Mouse (Mus musculus) lung, postnatal 0 days (tissue): ENCODE results near the gene B630019K06Rik.

Experiments used
- CTCF ChIP-seq: IDR thresholded peaks from 2 replicates; pipeline ENCODE4 v1.5.1; 2016; ENCODE audit warnings: antibody characterized with exemption, mild to moderate bottlenecking
- EP300 ChIP-seq: IDR thresholded peaks from 2 replicates; pipeline ENCODE4 v1.6.1; 2016; ENCODE audit warnings: antibody characterized with exemption, mild to moderate bottlenecking, control low read depth

- TF ChIP-seq EP300 (no peak), CTCF (no peak)
Measured at GRCm38 (mm10) chrX:8927308-8927707, 35.1 kb downstream of the B630019K06Rik start.
